Mouse (Mus musculus) limb, embryonic 12.5 days (tissue): Measurements from ENCODE around the gene Utp15. TPM values are rescaled to one million over a fixed set of nuclear protein-coding genes. Genes with fewer than 3 reads are reported as not detected.

Experiments
- ATAC-seq: fragments of 200-750 bp; cut with Nextera tagmentation; 2 replicates; pipeline ENCODE4 v1.8.0; 2017; ENCODE audit warnings: low read depth, moderate TSS enrichment; ENCODE audit not compliant: insufficient number of reproducible peaks, insufficient read depth, low FRiP score, low TSS enrichment
- H3K27ac ChIP-seq: fragments of 300-500 bp; sonication (generic); 2 replicates; pipeline ENCODE4 v1.5.1; 2016; ENCODE audit warnings: mild to moderate bottlenecking, moderate library complexity
- H3K27me3 ChIP-seq: fragments of 300-500 bp; sonication (generic); 2 replicates; pipeline ENCODE4 v1.6.1; 2016; ENCODE audit warnings: mild to moderate bottlenecking, moderate library complexity
- H3K36me3 ChIP-seq: fragments of 300-500 bp; sonication (generic); 2 replicates; pipeline ENCODE4 v1.6.1; 2016; ENCODE audit warnings: mild to moderate bottlenecking, moderate library complexity
- H3K4me1 ChIP-seq: fragments of 300-500 bp; sonication (generic); replicated peaks from 2 replicates; pipeline ENCODE4 v1.6.1; 2016
- H3K4me2 ChIP-seq: fragments of 300-500 bp; sonication (generic); 2 replicates; pipeline ENCODE4 v1.6.1; 2016; ENCODE audit warnings: mild to moderate bottlenecking, moderate library complexity
- H3K4me3 ChIP-seq: fragments of 300-500 bp; sonication (generic); replicated peaks from 2 replicates; pipeline ENCODE4 v1.5.1; 2016; ENCODE audit warnings: mild to moderate bottlenecking
- H3K9ac ChIP-seq: fragments of 300-500 bp; sonication (generic); replicated peaks from 2 replicates; pipeline ENCODE4 v1.6.1; 2016; ENCODE audit warnings: mild to moderate bottlenecking, moderate library complexity
- H3K9me3 ChIP-seq: fragments of 300-500 bp; sonication (generic); 2 replicates; pipeline ENCODE4 v1.6.1; 2016; ENCODE audit warnings: mild to moderate bottlenecking, moderate library complexity
- WGBS: fragments of 180-500 bp; shearing (Covaris S2); methylation state at CpG from one replicate; pipeline ENCODE4 v1.1.7; 2016; 5-methylcytosine and 5-hydroxymethylcytosine counted together
- polyA plus RNA-seq: library from polyadenylated mRNA; unstranded; fragments of >200 nt; fragmentation: Nextera tagmentation; extraction: Ambion mirVana; gene quantifications from 2 replicates; pipeline ENCODE4 v1.2.1, GENCODE M21; 2016

The Utp15 gene
- polyA plus RNA-seq, 1 experiment from 2014 or later, result 42.0 TPM

- no peak overlapping the region for H3K4me3 ChIP-seq
- no peak overlapping the region for H3K4me2 ChIP-seq
- no peak for ATAC-seq
- no peak overlapping the region for H3K9ac ChIP-seq
- H3K4me1 ChIP-seq, result no peaks in the 10 kb centered on the region
- H3K9me3 ChIP-seq, result no peaks in the 10 kb centered on the region
- whole genome bisulfite sequencing, result 75% methylated on average over 5 of the region's 5 CpGs
- no peak overlapping the region for H3K27ac ChIP-seq
- peaks cover 35% of the 10 kb centered on the region for H3K36me3 ChIP-seq
- H3K27me3 ChIP-seq, result no peaks in the 10 kb centered on the region
Observed at GRCm38 (mm10) chr13:98244571-98245350, 18.1 kb downstream of the Utp15 start.

- H3K4me3 ChIP-seq, result no peak overlapping the region
Observed at GRCm38 (mm10) chr13:98241531-98242282, 21.1 kb downstream of the Utp15 start.

DNA sequence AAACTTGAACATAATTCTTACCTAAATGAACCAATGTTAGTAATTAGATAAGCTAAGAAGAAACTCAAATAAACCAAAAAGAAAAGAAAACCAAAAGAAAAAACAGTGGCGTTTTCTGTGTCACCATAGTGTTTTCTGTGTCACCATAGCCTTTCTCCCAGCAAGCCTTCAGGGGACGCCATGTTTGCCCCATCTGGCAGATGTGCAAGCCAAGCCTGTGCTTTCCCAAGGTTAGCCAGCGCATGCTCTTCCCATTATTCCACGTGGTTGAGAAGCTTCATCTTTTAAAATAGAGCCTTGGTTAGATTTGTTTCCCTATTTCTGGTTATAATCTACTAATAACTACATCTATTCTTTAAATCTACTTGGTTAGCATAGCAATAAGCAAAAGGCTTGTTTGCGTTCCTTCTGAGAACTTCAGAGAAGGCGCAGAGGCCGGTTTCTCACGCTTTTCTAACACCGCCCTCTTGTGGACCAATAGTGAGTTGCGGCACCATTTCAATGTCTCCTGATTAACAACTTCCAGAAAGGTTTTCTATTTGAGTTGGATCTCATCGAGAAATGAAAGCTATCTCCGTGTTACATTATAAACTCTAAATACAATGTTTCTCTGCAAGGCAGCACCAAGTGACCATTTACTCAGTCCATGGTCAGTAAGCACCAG lies 22.7 kb downstream of the Utp15 start:
- H3K27ac ChIP-seq, result no peak overlapping the region
- H3K36me3 ChIP-seq, result no peaks in the 10 kb centered on the region
- no peaks in the 10 kb centered on the region for H3K4me1 ChIP-seq
- H3K4me2 ChIP-seq, result no peak overlapping the region
- ATAC-seq, result no peak
- H3K4me3 ChIP-seq, result no peak overlapping the region
- WGBS, result 21% methylated on average over 12 of the region's 12 CpGs
- H3K27me3 ChIP-seq, result no peaks in the 10 kb centered on the region
- H3K9ac ChIP-seq, result no peak overlapping the region
- no peaks in the 10 kb centered on the region for H3K9me3 ChIP-seq

More at GRCm38 (mm10) chr13:98241531-98242282, 21.1 kb downstream of the Utp15 start:
- Histone ChIP-seq H3K4me2 (no peak overlapping the region), H3K4me1 (no peaks in the 10 kb centered on the region), H3K9ac (no peak overlapping the region), H3K27ac (no peak overlapping the region), H3K27me3 (no peaks in the 10 kb centered on the region), H3K36me3 (peaks cover 9% of the 10 kb centered on the region; the same call in 1 of the 2 replicates), H3K9me3 (no peaks in the 10 kb centered on the region)
- no peak for ATAC-seq
- WGBS, result 72% methylated on average over 9 of the region's 9 CpGs

DNA sequence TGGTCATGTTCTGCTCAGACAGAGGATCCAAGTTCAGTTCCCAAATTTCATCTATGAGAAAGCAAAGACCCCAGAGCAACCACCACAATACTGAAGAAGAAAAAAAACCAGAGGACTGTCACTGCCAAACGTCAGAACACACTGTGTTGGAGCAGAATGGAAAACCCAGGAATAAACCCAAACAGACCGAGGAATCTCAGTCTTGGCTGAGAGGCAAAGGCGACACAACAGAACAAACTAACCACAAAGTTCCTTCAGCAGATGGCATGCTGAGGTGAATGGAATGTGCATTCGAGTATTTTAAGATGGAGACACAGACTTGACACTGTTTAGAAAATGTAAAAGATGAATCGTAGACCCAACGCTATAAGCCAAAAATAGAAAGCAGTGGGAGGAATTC lies 27.4 kb downstream of the Utp15 start:
- H3K27me3 ChIP-seq, result no peaks in the 10 kb centered on the region
- WGBS, result 82% methylated on average over 6 of the region's 6 CpGs
- no peak for ATAC-seq
- no peak overlapping the region for H3K4me3 ChIP-seq
- no peak overlapping the region for H3K9ac ChIP-seq
- H3K36me3 ChIP-seq, result no peaks in the 10 kb centered on the region
- H3K4me2 ChIP-seq, result no peak overlapping the region
- no peaks in the 10 kb centered on the region for H3K9me3 ChIP-seq
- H3K4me1 ChIP-seq, result no peaks in the 10 kb centered on the region
- H3K27ac ChIP-seq, result no peak overlapping the region

- H3K27me3 ChIP-seq, result no peaks in the 10 kb centered on the region
Observed at GRCm38 (mm10) chr13:98230511-98230910, 32.3 kb downstream of the Utp15 start.

GRCm38 (mm10) chr13:98226225-98226624 lies 36.6 kb downstream of the Utp15 start:
- H3K27ac ChIP-seq, result no peak overlapping the region
- no peaks in the 10 kb centered on the region for H3K4me1 ChIP-seq
- peaks cover 6% of the 10 kb centered on the region; the same call in 1 of the 2 replicates for H3K27me3 ChIP-seq
- WGBS, result 77% methylated on average over 2 of the region's 2 CpGs
- no peak overlapping the region for H3K4me2 ChIP-seq
- no peak for ATAC-seq
- H3K9me3 ChIP-seq, result no peaks in the 10 kb centered on the region
- no peak overlapping the region for H3K9ac ChIP-seq
- no peak overlapping the region for H3K4me3 ChIP-seq
- H3K36me3 ChIP-seq, result no peaks in the 10 kb centered on the region

More at GRCm38 (mm10) chr13:98230511-98230910, 32.3 kb downstream of the Utp15 start:
- Histone ChIP-seq H3K27ac (no peak overlapping the region), H3K4me1 (no peaks in the 10 kb centered on the region), H3K36me3 (no peaks in the 10 kb centered on the region), H3K4me3 (no peak overlapping the region), H3K9ac (no peak overlapping the region), H3K9me3 (no peaks in the 10 kb centered on the region), H3K4me2 (no peak overlapping the region)
- no peak for ATAC-seq
- WGBS, result 90% methylated on average over 1 of the region's 1 CpGs

DNA sequence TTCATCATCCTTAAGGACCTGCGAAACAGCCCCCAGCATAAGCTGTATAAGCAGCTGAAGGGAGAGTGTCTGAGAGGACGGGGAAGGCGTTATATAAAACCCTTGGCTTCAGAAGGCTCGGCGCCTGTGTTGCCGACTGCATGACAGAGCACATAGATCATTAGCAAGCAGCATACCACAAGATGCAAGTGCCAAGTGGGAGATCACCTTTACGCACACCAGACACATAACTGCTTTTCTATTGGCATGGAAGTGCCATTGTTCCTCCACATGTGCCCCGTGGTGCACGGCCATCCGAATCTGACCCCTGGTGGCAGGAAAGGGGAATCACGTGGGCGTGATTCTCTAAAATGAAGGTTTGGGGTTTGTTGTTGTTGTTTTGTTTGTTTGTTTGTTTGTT lies 40.0 kb downstream of the Utp15 start:
- no peak overlapping the region for H3K27ac ChIP-seq
- WGBS, result 43% methylated on average over 12 of the region's 12 CpGs
- H3K4me3 ChIP-seq, result no peak overlapping the region
- no peak for ATAC-seq
- H3K9me3 ChIP-seq, result no peaks in the 10 kb centered on the region
- no peak overlapping the region for H3K4me2 ChIP-seq
- H3K27me3 ChIP-seq, result peaks cover 6% of the 10 kb centered on the region; the same call in 1 of the 2 replicates
- H3K4me1 ChIP-seq, result no peaks in the 10 kb centered on the region
- no peak overlapping the region for H3K9ac ChIP-seq
- H3K36me3 ChIP-seq, result no peaks in the 10 kb centered on the region

GRCm38 (mm10) chr13:98210137-98210536 lies 52.7 kb downstream of the Utp15 start:
- H3K4me1 ChIP-seq, result peaks cover 5% of the 10 kb centered on the region
- H3K27ac ChIP-seq, result no peak overlapping the region
- no peak for ATAC-seq
- 83% methylated on average over 7 of the region's 7 CpGs for WGBS
- peaks cover 7% of the 10 kb centered on the region for H3K27me3 ChIP-seq
- H3K9ac ChIP-seq, result no peak overlapping the region
- H3K4me3 ChIP-seq, result no peak overlapping the region
- no peak overlapping the region for H3K4me2 ChIP-seq
- no peaks in the 10 kb centered on the region for H3K9me3 ChIP-seq
- no peaks in the 10 kb centered on the region for H3K36me3 ChIP-seq

DNA sequence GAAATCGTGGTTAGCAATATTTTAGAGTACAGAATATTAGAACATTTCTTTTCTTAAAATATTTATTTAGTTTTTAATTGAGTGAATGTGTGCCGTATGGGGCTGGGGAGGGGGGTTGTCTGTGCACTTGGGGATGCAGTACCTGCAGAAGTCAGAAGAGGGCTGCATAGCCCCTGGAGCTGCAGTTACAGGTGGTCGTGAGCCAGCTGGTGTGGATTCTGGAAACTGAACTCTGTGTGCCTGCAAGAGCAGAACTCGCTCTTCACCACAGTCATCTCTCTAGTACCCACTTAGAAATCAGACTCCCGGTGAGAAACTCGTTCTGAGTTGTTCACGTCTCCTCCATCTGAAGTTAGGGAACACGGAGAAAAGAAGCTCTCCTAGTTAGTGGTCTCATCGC lies 54.0 kb downstream of the Utp15 start:
- H3K9ac ChIP-seq, result no peak overlapping the region
- H3K27ac ChIP-seq, result no peak overlapping the region
- ATAC-seq, result no peak
- H3K36me3 ChIP-seq, result no peaks in the 10 kb centered on the region
- WGBS, result 37% methylated on average over 9 of the region's 9 CpGs
- no peaks in the 10 kb centered on the region for H3K9me3 ChIP-seq
- H3K4me2 ChIP-seq, result no peak overlapping the region
- peaks cover 7% of the 10 kb centered on the region for H3K4me1 ChIP-seq
- H3K4me3 ChIP-seq, result no peak overlapping the region
- H3K27me3 ChIP-seq, result peaks cover 7% of the 10 kb centered on the region

- Histone ChIP-seq H3K4me3 (peak overlapping the region; percentile 67), H3K4me1 (peaks cover 8% of the 10 kb centered on the region), H3K9ac (peak overlapping the region; percentile 67), H3K4me2 (peak overlapping the region; percentile 91), H3K36me3 (no peaks in the 10 kb centered on the region), H3K27me3 (peaks cover 7% of the 10 kb centered on the region), H3K27ac (peak overlapping the region; percentile 74), H3K9me3 (no peaks in the 10 kb centered on the region)
- ATAC-seq, result no peak
- WGBS, result under 1% methylated on average over 13 of the region's 13 CpGs
Observed at GRCm38 (mm10) chr13:98206546-98206870, 56.3 kb downstream of the Utp15 start.
